Mouse (Mus musculus) C2C12 (cell line): Measurements from ENCODE around the gene A730009L09Rik. TPM values are rescaled to one million over a fixed set of nuclear protein-coding genes. Genes with fewer than 3 reads are reported as not detected.

Experiments
- H3K27me3 ChIP-seq: one replicate; pipeline ENCODE4 v1.6.1; 2011; ENCODE audit not compliant: control insufficient read depth, insufficient read depth, insufficient read length
- H3K36me3 ChIP-seq: one replicate; pipeline ENCODE4 v1.6.1; 2011; ENCODE audit not compliant: control insufficient read depth, insufficient read depth
- H3K4me3 ChIP-seq: one replicate; pipeline ENCODE4 v1.5.1; 2011; ENCODE audit warnings: mild to moderate bottlenecking, control low read depth; ENCODE audit not compliant: poor library complexity, insufficient read depth, severe bottlenecking
- H3K79me2 ChIP-seq: one replicate; pipeline ENCODE4 v1.6.1; 2011; ENCODE audit not compliant: control insufficient read depth, insufficient read depth
- H3K79me3 ChIP-seq: one replicate; pipeline ENCODE4 v1.6.1; 2011; ENCODE audit warnings: low read depth, control low read depth
- H3ac ChIP-seq: one replicate; pipeline ENCODE3; 2011; ENCODE audit warnings: low read depth; ENCODE audit not compliant: control insufficient read depth, insufficient read length
- CEBPB ChIP-seq: IDR thresholded peaks from one replicate; pipeline ENCODE4 v1.6.1; 2011; ENCODE audit warnings: low read depth, mild to moderate bottlenecking, control low read depth, moderate library complexity
- CTCF ChIP-seq: IDR thresholded peaks from one replicate; pipeline ENCODE4 v1.5.1; 2011; ENCODE audit not compliant: control insufficient read depth, insufficient read depth, insufficient read length
- FOSL1 ChIP-seq: IDR thresholded peaks from one replicate; pipeline ENCODE4 v1.8.0; 2011; ENCODE audit warnings: mild to moderate bottlenecking, low read length; ENCODE audit not compliant: poor library complexity, insufficient read depth, severe bottlenecking
- MAX ChIP-seq: IDR thresholded peaks from one replicate; pipeline ENCODE4 v1.6.1; 2011; ENCODE audit warnings: mild to moderate bottlenecking, control low read depth
- MYOD1 ChIP-seq: IDR thresholded peaks from one replicate; pipeline ENCODE4 v1.6.1; 2011; ENCODE audit warnings: low read depth; ENCODE audit not compliant: control insufficient read depth, insufficient read length
- MYOG ChIP-seq: IDR thresholded peaks from one replicate; pipeline ENCODE4 v1.6.1; 2011; ENCODE audit not compliant: control insufficient read depth, insufficient read length; ENCODE audit errors: extremely low read depth
- USF1 ChIP-seq: IDR thresholded peaks from one replicate; pipeline ENCODE4 v1.6.1; 2011; ENCODE audit warnings: low read depth, mild to moderate bottlenecking, control low read depth, moderate library complexity
- long read RNA-seq, 2 experiments: library from polyadenylated mRNA; unstranded; transcript quantifications; one replicate each; pipeline ENCODE4 v2.0.0; 2019 to 2020
- polyA plus RNA-seq: library from polyadenylated mRNA; unstranded; fragments of >200 nt; fragmentation: generic; extraction: Trizol; gene quantifications from one replicate; pipeline ENCODE4 v1.2.1, GENCODE M21; 2012; ENCODE audit warnings: missing spikeins

A730009L09Rik gene
- polyA plus RNA-seq, result not detected
- long read RNA-seq, experiment 1, result 0 reads
- long read RNA-seq, experiment 2, result 0 reads

GRCm38 (mm10) chr16:84514821-84515220 lies at the start of gene A730009L09Rik:
Gene A730009L09Rik (plus strand): TSS chr16:84515121.
- TF ChIP-seq CEBPB (no peak), MYOD1 (no peak), CTCF (no peak)
- Histone ChIP-seq H3K27me3 (no peaks in the 10 kb centered on the region), H3K79me2 (no peaks in the 10 kb centered on the region), H3K79me3 (no peaks in the 10 kb centered on the region), H3K36me3 (no peaks in the 10 kb centered on the region), H3ac (no peak within 1 kb of the TSS), H3K4me3 (no peak within 1 kb of the TSS)

GRCm38 (mm10) chr16:84465581-84466165 lies 49.2 kb upstream of the A730009L09Rik start:
- no peak overlapping the region for H3ac ChIP-seq
- no peak for TF ChIP-seq USF1
- no peak for TF ChIP-seq CEBPB
- no peak for TF ChIP-seq FOSL1
- no peak for TF ChIP-seq MAX
- no peak for TF ChIP-seq MYOG
- no peak for TF ChIP-seq MYOD1
- no peak for TF ChIP-seq CTCF
- no peaks in the 10 kb centered on the region for H3K79me3 ChIP-seq
- H3K4me3 ChIP-seq, result no peak overlapping the region
- no peaks in the 10 kb centered on the region for H3K36me3 ChIP-seq
- H3K27me3 ChIP-seq, result no peaks in the 10 kb centered on the region
- no peaks in the 10 kb centered on the region for H3K79me2 ChIP-seq

GRCm38 (mm10) chr16:84468898-84469297 lies 46.0 kb upstream of the A730009L09Rik start:
- no peaks in the 10 kb centered on the region for H3K79me3 ChIP-seq
- H3ac ChIP-seq, result no peak overlapping the region
- no peaks in the 10 kb centered on the region for H3K79me2 ChIP-seq
- H3K4me3 ChIP-seq, result no peak overlapping the region
- no peaks in the 10 kb centered on the region for H3K27me3 ChIP-seq
- no peak for TF ChIP-seq FOSL1
- TF ChIP-seq MYOD1, result no peak
- TF ChIP-seq MYOG, result no peak
- no peak for TF ChIP-seq MAX
- TF ChIP-seq USF1, result no peak
- no peak for TF ChIP-seq CTCF
- no peak for TF ChIP-seq CEBPB
- H3K36me3 ChIP-seq, result no peaks in the 10 kb centered on the region

GRCm38 (mm10) chr16:84469994-84470393 lies 44.9 kb upstream of the A730009L09Rik start:
- no peaks in the 10 kb centered on the region for H3K79me2 ChIP-seq
- no peaks in the 10 kb centered on the region for H3K79me3 ChIP-seq

GRCm38 (mm10) chr16:84473406-84473805 lies 41.5 kb upstream of the A730009L09Rik start:
- H3K36me3 ChIP-seq, result no peaks in the 10 kb centered on the region
- H3K79me3 ChIP-seq, result no peaks in the 10 kb centered on the region
- no peaks in the 10 kb centered on the region for H3K79me2 ChIP-seq
- H3K4me3 ChIP-seq, result no peak overlapping the region
- no peak overlapping the region for H3ac ChIP-seq
- TF ChIP-seq FOSL1 (no peak), CTCF (no peak), USF1 (no peak), MYOD1 (no peak), MYOG (no peak), MAX (no peak), CEBPB (no peak)
- H3K27me3 ChIP-seq, result no peaks in the 10 kb centered on the region

More at GRCm38 (mm10) chr16:84469994-84470393, 44.9 kb upstream of the A730009L09Rik start:
- H3K27me3 ChIP-seq, result no peaks in the 10 kb centered on the region
- H3K36me3 ChIP-seq, result no peaks in the 10 kb centered on the region
- TF ChIP-seq MAX (no peak), MYOG (no peak), CTCF (no peak), FOSL1 (no peak), CEBPB (no peak), USF1 (no peak), MYOD1 (no peak)
- no peak overlapping the region for H3K4me3 ChIP-seq
- no peak overlapping the region for H3ac ChIP-seq

GRCm38 (mm10) chr16:84474712-84475111 lies 40.2 kb upstream of the A730009L09Rik start:
- no peak overlapping the region for H3ac ChIP-seq
- no peaks in the 10 kb centered on the region for H3K27me3 ChIP-seq
- no peaks in the 10 kb centered on the region for H3K79me3 ChIP-seq
- TF ChIP-seq MYOD1 (no peak), MYOG (no peak), CEBPB (no peak), CTCF (no peak), USF1 (no peak), FOSL1 (no peak), MAX (no peak)
- H3K79me2 ChIP-seq, result no peaks in the 10 kb centered on the region
- no peaks in the 10 kb centered on the region for H3K36me3 ChIP-seq
- no peak overlapping the region for H3K4me3 ChIP-seq
